Mouse (Mus musculus): Measurements from ENCODE around the gene Cfap54. TPM values are rescaled to one million over a fixed set of nuclear protein-coding genes. Genes with fewer than 3 reads are reported as not detected.

The Cfap54 gene
- polyA plus RNA-seq, 1 experiment from 2014 or later: 0.10 TPM

- no peaks in the 10 kb centered on the region for H3K36me3 ChIP-seq (ENCODE audit: control insufficient read depth, insufficient read depth, low read length)
- no peaks in the 10 kb centered on the region for H3K4me1 ChIP-seq (ENCODE audit: control insufficient read depth, insufficient read depth, low read length)
- no peak overlapping the region for H3K27ac ChIP-seq (ENCODE audit: low read length)
- no peak for ATAC-seq (ENCODE audit: insufficient number of reproducible peaks, insufficient read depth, low FRiP score, low read depth)
- WGBS: 64% methylated on average over 2 of the region's 2 CpGs
- H3K9me3 ChIP-seq (ENCODE audit: control insufficient read depth, low read depth, low read length): no peaks in the 10 kb centered on the region
- no peaks in the 10 kb centered on the region for H3K27me3 ChIP-seq (ENCODE audit: control insufficient read depth, insufficient read depth, low read length)
- no peak overlapping the region for H3K4me2 ChIP-seq (replicated peaks; ENCODE audit: low read depth, low read length)
- no peak overlapping the region for H3K4me3 ChIP-seq (ENCODE audit: low read depth, low read length)
- H3K9ac ChIP-seq (replicated peaks; ENCODE audit: low read depth, low read length): no peak overlapping the region
These were observed 291.2 kb downstream of the Cfap54 start for GRCm38 (mm10) chr10:92790247-92790646.

- Histone ChIP-seq H3K4me2 (replicated peaks; ENCODE audit: low read depth, low read length) (no peak overlapping the region), H3K27me3 (ENCODE audit: control insufficient read depth, insufficient read depth, low read length) (no peaks in the 10 kb centered on the region), H3K9me3 (ENCODE audit: control insufficient read depth, low read depth, low read length) (no peaks in the 10 kb centered on the region), H3K27ac (ENCODE audit: low read length) (no peak overlapping the region), H3K9ac (replicated peaks; ENCODE audit: low read depth, low read length) (no peak overlapping the region), H3K4me1 (ENCODE audit: control insufficient read depth, insufficient read depth, low read length) (no peaks in the 10 kb centered on the region), H3K4me3 (ENCODE audit: low read depth, low read length) (no peak overlapping the region), H3K36me3 (ENCODE audit: control insufficient read depth, insufficient read depth, low read length) (no peaks in the 10 kb centered on the region)
- ATAC-seq (ENCODE audit: insufficient number of reproducible peaks, insufficient read depth, low FRiP score, low read depth): no peak
- 53% methylated on average over 13 of the region's 13 CpGs for WGBS
These were observed 292.9 kb downstream of the Cfap54 start for GRCm38 (mm10) chr10:92788410-92789096.

- Histone ChIP-seq H3K27ac (ENCODE audit: low read length) (no peak overlapping the region), H3K9ac (replicated peaks; ENCODE audit: low read depth, low read length) (no peak overlapping the region), H3K4me1 (ENCODE audit: control insufficient read depth, insufficient read depth, low read length) (no peaks in the 10 kb centered on the region), H3K9me3 (ENCODE audit: control insufficient read depth, low read depth, low read length) (no peaks in the 10 kb centered on the region), H3K36me3 (ENCODE audit: control insufficient read depth, insufficient read depth, low read length) (no peaks in the 10 kb centered on the region), H3K4me2 (replicated peaks; ENCODE audit: low read depth, low read length) (no peak overlapping the region), H3K4me3 (ENCODE audit: low read depth, low read length) (no peak overlapping the region), H3K27me3 (ENCODE audit: control insufficient read depth, insufficient read depth, low read length) (no peaks in the 10 kb centered on the region)
- 83% methylated on average over 5 of the region's 5 CpGs for WGBS
- ATAC-seq (ENCODE audit: insufficient number of reproducible peaks, insufficient read depth, low FRiP score, low read depth): no peak
These were observed 298.7 kb downstream of the Cfap54 start for GRCm38 (mm10) chr10:92782691-92783090.

- Histone ChIP-seq H3K4me2 (replicated peaks; ENCODE audit: low read depth, low read length) (no peak overlapping the region), H3K4me1 (ENCODE audit: control insufficient read depth, insufficient read depth, low read length) (no peaks in the 10 kb centered on the region), H3K9ac (replicated peaks; ENCODE audit: low read depth, low read length) (no peak overlapping the region), H3K36me3 (ENCODE audit: control insufficient read depth, insufficient read depth, low read length) (no peaks in the 10 kb centered on the region), H3K27ac (ENCODE audit: low read length) (no peak overlapping the region), H3K27me3 (ENCODE audit: control insufficient read depth, insufficient read depth, low read length) (no peaks in the 10 kb centered on the region), H3K4me3 (ENCODE audit: low read depth, low read length) (no peak overlapping the region), H3K9me3 (ENCODE audit: control insufficient read depth, low read depth, low read length) (no peaks in the 10 kb centered on the region)
- WGBS: 88% methylated on average over 5 of the region's 5 CpGs
- ATAC-seq (ENCODE audit: insufficient number of reproducible peaks, insufficient read depth, low FRiP score, low read depth): no peak
These were observed 327.1 kb downstream of the Cfap54 start for GRCm38 (mm10) chr10:92754359-92754758.

- Histone ChIP-seq H3K4me3 (ENCODE audit: low read depth, low read length) (no peak overlapping the region), H3K9ac (replicated peaks; ENCODE audit: low read depth, low read length) (no peak overlapping the region), H3K27ac (ENCODE audit: low read length) (no peak overlapping the region), H3K9me3 (ENCODE audit: control insufficient read depth, low read depth, low read length) (no peaks in the 10 kb centered on the region), H3K27me3 (ENCODE audit: control insufficient read depth, insufficient read depth, low read length) (no peaks in the 10 kb centered on the region), H3K36me3 (ENCODE audit: control insufficient read depth, insufficient read depth, low read length) (no peaks in the 10 kb centered on the region), H3K4me1 (ENCODE audit: control insufficient read depth, insufficient read depth, low read length) (no peaks in the 10 kb centered on the region), H3K4me2 (replicated peaks; ENCODE audit: low read depth, low read length) (no peak overlapping the region)
- 86% methylated on average over 3 of the region's 3 CpGs for WGBS
- no peak for ATAC-seq (ENCODE audit: insufficient number of reproducible peaks, insufficient read depth, low FRiP score, low read depth)
These were observed 351.1 kb downstream of the Cfap54 start for GRCm38 (mm10) chr10:92730339-92730738.

- H3K9ac ChIP-seq (replicated peaks; ENCODE audit: low read depth, low read length): no peak overlapping the region
- no peak for ATAC-seq (ENCODE audit: insufficient number of reproducible peaks, insufficient read depth, low FRiP score, low read depth)
- no peak overlapping the region for H3K4me2 ChIP-seq (replicated peaks; ENCODE audit: low read depth, low read length)
- H3K27me3 ChIP-seq (ENCODE audit: control insufficient read depth, insufficient read depth, low read length): no peaks in the 10 kb centered on the region
- 76% methylated on average over 3 of the region's 3 CpGs for whole genome bisulfite sequencing
- no peaks in the 10 kb centered on the region for H3K36me3 ChIP-seq (ENCODE audit: control insufficient read depth, insufficient read depth, low read length)
- no peaks in the 10 kb centered on the region for H3K9me3 ChIP-seq (ENCODE audit: control insufficient read depth, low read depth, low read length)
- H3K4me1 ChIP-seq (ENCODE audit: control insufficient read depth, insufficient read depth, low read length): no peaks in the 10 kb centered on the region
- H3K4me3 ChIP-seq (ENCODE audit: low read depth, low read length): no peak overlapping the region
- no peak overlapping the region for H3K27ac ChIP-seq (ENCODE audit: low read length)
These were observed 352.7 kb downstream of the Cfap54 start for GRCm38 (mm10) chr10:92728723-92729122.

Other genes with a start within 250 kb of the Cfap54 start
- 23.0 and 26.5 TPM in 2 replicates for gene Cdk17, start 79.3 kb upstream of the Cfap54 start, polyA plus RNA-seq (2014; fragmentation: Nextera tagmentation; extraction: Ambion mirVana)
- 34.0 and 36.6 TPM in 2 replicates for gene Elk3, start 229.5 kb upstream of the Cfap54 start, polyA plus RNA-seq (2014; fragmentation: Nextera tagmentation; extraction: Ambion mirVana)

Measured in stomach, embryonic 14.5 days (tissue).